Mouse (Mus musculus) myocyte (in vitro differentiated cells): ENCODE measurements around the gene Mtss1l.

Source experiments
- MYOD1 ChIP-seq, 3 experiments: IDR thresholded peaks; one replicate each; pipeline ENCODE4 v1.6.1; 2011; ENCODE audit warnings: control low read depth in 2 of 3, low read depth in 2 of 3, mild to moderate bottlenecking in 2 of 3, moderate library complexity in 1 of 3; ENCODE audit not compliant: insufficient read length in 2 of 3, control insufficient read depth in 1 of 3
- POLR2A ChIP-seq: IDR thresholded peaks from one replicate; pipeline ENCODE4 v1.6.1; 2011; ENCODE audit warnings: low read depth, mild to moderate bottlenecking, control low read depth, moderate library complexity; ENCODE audit not compliant: insufficient read length
- TCF12 ChIP-seq: IDR thresholded peaks from one replicate; pipeline ENCODE4 v1.6.1; 2011; ENCODE audit warnings: mild to moderate bottlenecking, control low read depth; ENCODE audit not compliant: poor library complexity, insufficient read depth, severe bottlenecking
- TCF3 ChIP-seq: IDR thresholded peaks from one replicate; pipeline ENCODE4 v1.6.1; 2011; ENCODE audit warnings: low read depth, control low read depth; ENCODE audit not compliant: insufficient read length

DNA sequence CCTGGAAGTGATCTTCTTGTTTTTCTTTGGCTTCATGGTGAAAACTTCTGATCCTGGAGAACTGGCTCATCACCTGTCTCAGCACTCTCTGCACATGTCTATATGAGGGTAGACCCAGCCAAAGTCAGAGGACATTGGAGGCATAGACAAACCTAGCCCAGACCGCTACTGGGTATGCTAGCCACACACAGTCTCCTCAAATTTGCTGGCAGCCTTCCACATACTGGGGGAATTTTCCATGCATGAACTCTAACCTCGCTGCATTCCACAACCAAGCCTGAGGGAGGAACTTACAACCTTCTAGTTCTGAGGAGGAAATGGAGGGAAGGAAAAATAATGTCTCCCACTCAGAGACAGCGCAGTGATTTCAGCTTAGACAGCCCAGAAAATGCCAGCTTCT is 52.8 kb downstream of the Mtss1l start:
- TF ChIP-seq TCF3 (no peak), TCF12 (no peak), POLR2A (no peak), MYOD1 (IDR thresholded peaks at IDR 0.05; ENCODE audit: control insufficient read depth in 1 of 3, insufficient read length in 2 of 3, low read depth in 2 of 3) (no peak)
